Mouse (Mus musculus) stomach, embryonic 14.5 days (tissue): ENCODE data around the gene Hist1h2ak. TPM values are rescaled to one million over a fixed set of nuclear protein-coding genes. Genes with fewer than 3 reads are reported as not detected.
"Not testable (repeated sequence)": the region's sequence is repeated elsewhere in the genome, so short reads cannot be mapped to it uniquely, and the experiment has no call there.

ENCODE experiments used
- ATAC-seq: fragments of 200-750 bp; cut with Nextera tagmentation; 2 replicates; pipeline ENCODE4 v1.8.0; 2017; ENCODE audit warnings: low read depth, moderate TSS enrichment; ENCODE audit not compliant: insufficient number of reproducible peaks, insufficient read depth, low FRiP score
- H3K27ac ChIP-seq: fragments of 300-500 bp; sonication (generic); 2 replicates; pipeline ENCODE4 v1.5.1; 2014; ENCODE audit warnings: mild to moderate bottlenecking, low read length, moderate library complexity, mixed read lengths
- H3K27me3 ChIP-seq: fragments of 300-500 bp; sonication (generic); 2 replicates; pipeline ENCODE4 v1.6.1; 2014; ENCODE audit warnings: low read length, control low read depth, mixed read lengths; ENCODE audit not compliant: control insufficient read depth, insufficient read depth
- H3K36me3 ChIP-seq: fragments of 300-500 bp; sonication (generic); 2 replicates; pipeline ENCODE4 v1.6.1; 2014; ENCODE audit warnings: mild to moderate bottlenecking, control low read depth, low read length, moderate library complexity, mixed read lengths; ENCODE audit not compliant: control insufficient read depth, insufficient read depth
- H3K4me1 ChIP-seq: fragments of 300-500 bp; sonication (generic); 2 replicates; pipeline ENCODE4 v1.6.1; 2014; ENCODE audit warnings: low read length, control low read depth, mixed read lengths; ENCODE audit not compliant: control insufficient read depth, insufficient read depth
- H3K4me2 ChIP-seq: fragments of 300-500 bp; sonication (generic); replicated peaks from 2 replicates; pipeline ENCODE4 v1.6.1; 2014; ENCODE audit warnings: low read depth, low read length, control low read depth
- H3K4me3 ChIP-seq: fragments of 300-500 bp; sonication (generic); 2 replicates; pipeline ENCODE4 v1.5.1; 2014; ENCODE audit warnings: low read depth, low read length, control low read depth
- H3K9ac ChIP-seq: fragments of 300-500 bp; sonication (generic); replicated peaks from 2 replicates; pipeline ENCODE4 v1.6.1; 2014; ENCODE audit warnings: low read depth, mild to moderate bottlenecking, control low read depth, low read length, moderate library complexity, mixed read lengths
- H3K9me3 ChIP-seq: fragments of 300-500 bp; sonication (generic); 2 replicates; pipeline ENCODE4 v1.6.1; 2016; ENCODE audit warnings: low read depth, low read length, control low read depth; ENCODE audit not compliant: control insufficient read depth
- WGBS: fragments of 180-500 bp; shearing (Covaris S2); extraction: QIAGEN DNeasy Blood & Tissue Kit; methylation state at CpG from one replicate; pipeline ENCODE4 v1.1.7; 2014; 5-methylcytosine and 5-hydroxymethylcytosine counted together
- polyA plus RNA-seq: library from polyadenylated mRNA; unstranded; fragments of >200 nt; fragmentation: Nextera tagmentation; extraction: Ambion mirVana; gene quantifications from 2 replicates; pipeline ENCODE4 v1.2.1, GENCODE M21; 2014

Hist1h2ak gene
- polyA plus RNA-seq: 10.1 and 13.3 TPM in 2 replicates

GRCm38 (mm10) chr13:21753524-21754285 is at the start of gene Hist1h2ak, which contains the start of gene Hist1h2bn:
Hist1h2ak (minus strand) TSS chr13:21753827.
Hist1h2bn (plus strand) TSS chr13:21754123.
- ATAC-seq: peak; percentile 95
- Histone ChIP-seq H3K9ac (peak within 1 kb of the TSS; percentile 45), H3K4me3 (peak within 1 kb of the TSS; percentile 45), H3K27ac (peak within 1 kb of the TSS; percentile 91), H3K4me2 (peak within 1 kb of the TSS; percentile 62)
- not testable (repeated sequence) for H3K9me3 ChIP-seq, H3K36me3 ChIP-seq, H3K4me1 ChIP-seq, H3K27me3 ChIP-seq
- WGBS: under 1% methylated on average over 43 of the region's 50 CpGs

- H3K27me3 ChIP-seq, H3K9ac ChIP-seq, H3K27ac ChIP-seq, H3K4me1 ChIP-seq, H3K4me2 ChIP-seq, H3K9me3 ChIP-seq, H3K36me3 ChIP-seq, H3K4me3 ChIP-seq: not testable (repeated sequence)
- no CpG with 5 or more reads among the region's 4 CpGs for WGBS
- peak; percentile 76; the same call in 1 of the 2 replicates for ATAC-seq
Measured at GRCm38 (mm10) chr13:21803058-21803457, 49.4 kb upstream of the Hist1h2ak start.

- not testable (repeated sequence) for H3K9ac ChIP-seq, H3K4me1 ChIP-seq, ATAC-seq, H3K27ac ChIP-seq, H3K36me3 ChIP-seq, H3K4me3 ChIP-seq, H3K4me2 ChIP-seq, H3K9me3 ChIP-seq, H3K27me3 ChIP-seq
Measured at GRCm38 (mm10) chr13:21797163-21797562, 43.5 kb upstream of the Hist1h2ak start.

- no peaks in the 10 kb centered on the region for H3K9me3 ChIP-seq
- 90% methylated on average over 7 of the region's 7 CpGs for WGBS
- no peak overlapping the region for H3K4me2 ChIP-seq
- 0 out of 2 replicates have a peak, but pooled peaks cover 1% of the 10 kb centered on the region for H3K4me1 ChIP-seq
- no peak overlapping the region for H3K27ac ChIP-seq
- H3K4me3 ChIP-seq: no peak overlapping the region
- H3K36me3 ChIP-seq: no peaks in the 10 kb centered on the region
- ATAC-seq: no peak
- H3K9ac ChIP-seq: no peak overlapping the region
- H3K27me3 ChIP-seq: no peaks in the 10 kb centered on the region
Measured at GRCm38 (mm10) chr13:21795584-21795983, 42.0 kb upstream of the Hist1h2ak start.

- Histone ChIP-seq H3K4me1 (peaks cover 14% of the 10 kb centered on the region; the same call in 1 of the 2 replicates), H3K27me3 (no peaks in the 10 kb centered on the region), H3K9ac (peak overlapping the region; percentile 32; the same call in 1 of the 2 replicates), H3K36me3 (no peaks in the 10 kb centered on the region), H3K27ac (peak overlapping the region; percentile 39; the same call in 1 of the 2 replicates), H3K4me2 (peak overlapping the region; percentile 51), H3K9me3 (no peaks in the 10 kb centered on the region), H3K4me3 (peak overlapping the region; percentile 20; the same call in 1 of the 2 replicates)
- no peak for ATAC-seq
- 10% methylated on average over 18 of the region's 18 CpGs for WGBS
Measured at GRCm38 (mm10) chr13:21790601-21791283, 37.1 kb upstream of the Hist1h2ak start.

GRCm38 (mm10) chr13:21789925-21790324 is 36.3 kb upstream of the Hist1h2ak start:
- H3K9me3 ChIP-seq: no peaks in the 10 kb centered on the region
- no peak overlapping the region for H3K4me2 ChIP-seq
- H3K4me3 ChIP-seq: no peak overlapping the region
- no peak for ATAC-seq
- no peak overlapping the region for H3K27ac ChIP-seq
- H3K27me3 ChIP-seq: no peaks in the 10 kb centered on the region
- H3K9ac ChIP-seq: no peak overlapping the region
- peaks cover 17% of the 10 kb centered on the region; the same call in 1 of the 2 replicates for H3K4me1 ChIP-seq
- WGBS: 42% methylated on average over 6 of the region's 6 CpGs
- no peaks in the 10 kb centered on the region for H3K36me3 ChIP-seq

GRCm38 (mm10) chr13:21787760-21788593 is 34.4 kb upstream of the Hist1h2ak start:
- ATAC-seq: no peak
- WGBS: 25% methylated on average over 13 of the region's 21 CpGs
- peak overlapping the region; percentile 29; the same call in 1 of the 2 replicates for H3K4me3 ChIP-seq

More at GRCm38 (mm10) chr13:21787760-21788593, 34.4 kb upstream of the Hist1h2ak start:
- Histone ChIP-seq H3K27me3 (no peaks in the 10 kb centered on the region), H3K36me3 (no peaks in the 10 kb centered on the region), H3K4me1 (peaks cover 24% of the 10 kb centered on the region; the same call in 1 of the 2 replicates), H3K27ac (peak overlapping the region; percentile 79), H3K9me3 (no peaks in the 10 kb centered on the region), H3K9ac (peak overlapping the region; percentile 33), H3K4me2 (peak overlapping the region; percentile 40)
